Mouse (Mus musculus) heart, postnatal 0 days (tissue): ENCODE data around the gene Trappc6a. TPM values are rescaled to one million over a fixed set of nuclear protein-coding genes. Genes with fewer than 3 reads are reported as not detected.
A peak's percentile ranks its signal among the peaks of the same experiment; 100 is the strongest.

Source experiments
- ATAC-seq: fragments of 200-750 bp; cut with Nextera tagmentation; 2 replicates; pipeline ENCODE4 v1.8.0; 2017; ENCODE audit warnings: low read depth, moderate number of reproducible peaks, moderate library complexity; ENCODE audit not compliant: insufficient read depth
- DNase-seq: peaks from one replicate; pipeline ENCODE4 v3.0.0-alpha.2; 2016; ENCODE audit warnings: low spot score
- H3K27ac ChIP-seq: fragments of 300-500 bp; sonication (generic); 2 replicates; pipeline ENCODE4 v1.5.1; 2014; ENCODE audit warnings: low read depth, mild to moderate bottlenecking
- H3K27me3 ChIP-seq: fragments of 300-500 bp; sonication (generic); 2 replicates; pipeline ENCODE4 v1.6.1; 2014; ENCODE audit warnings: low read length, mixed read lengths; ENCODE audit not compliant: control insufficient read depth, insufficient read depth
- H3K36me3 ChIP-seq: fragments of 300-500 bp; sonication (generic); replicated peaks from 2 replicates; pipeline ENCODE4 v1.6.1; 2014; ENCODE audit warnings: low read length, mixed read lengths; ENCODE audit not compliant: control insufficient read depth, insufficient read depth
- H3K4me1 ChIP-seq: fragments of 300-500 bp; sonication (generic); 2 replicates; pipeline ENCODE4 v1.6.1; 2014; ENCODE audit warnings: antibody characterized with exemption; ENCODE audit not compliant: control insufficient read depth, insufficient read depth
- H3K4me2 ChIP-seq: fragments of 300-500 bp; sonication (generic); 2 replicates; pipeline ENCODE4 v1.6.1; 2014; ENCODE audit warnings: low read depth, mild to moderate bottlenecking, low read length, moderate library complexity
- H3K4me3 ChIP-seq: fragments of 300-500 bp; sonication (generic); 2 replicates; pipeline ENCODE4 v1.5.1; 2014; ENCODE audit warnings: low read depth, low read length
- H3K9ac ChIP-seq: fragments of 300-500 bp; sonication (generic); replicated peaks from 2 replicates; pipeline ENCODE4 v1.6.1; 2014; ENCODE audit warnings: low read depth, low read length, mixed read lengths
- H3K9me3 ChIP-seq: fragments of 300-500 bp; sonication (generic); replicated peaks from 2 replicates; pipeline ENCODE4 v1.6.1; 2016; ENCODE audit warnings: low read length; ENCODE audit not compliant: control insufficient read depth
- CTCF ChIP-seq: IDR thresholded peaks from 2 replicates; pipeline ENCODE4 v1.5.1; 2016; ENCODE audit warnings: antibody characterized with exemption, control low read depth, low read depth
- EP300 ChIP-seq: IDR thresholded peaks from 2 replicates; pipeline ENCODE4 v1.6.1; 2016; ENCODE audit warnings: antibody characterized with exemption, low read depth
- WGBS: fragments of 180-500 bp; shearing (Covaris S2); extraction: QIAGEN DNeasy Blood & Tissue Kit; methylation state at CpG from one replicate; pipeline ENCODE4 v1.1.7; 2014; 5-methylcytosine and 5-hydroxymethylcytosine counted together
- polyA plus RNA-seq: library from polyadenylated mRNA; unstranded; fragments of >200 nt; fragmentation: Nextera tagmentation; extraction: Ambion mirVana; gene quantifications from 2 replicates; pipeline ENCODE4 v1.2.1, GENCODE M21; 2015
- total RNA-seq: library from RNA; depleted of rRNA; stranded (reverse); fragments of >200 nt; gene quantifications from 2 replicates; pipeline ENCODE4 v1.2.3, GENCODE M21; 2014; ENCODE audit warnings: low replicate concordance; rRNA removed

Trappc6a gene
- 65.1 and 84.9 TPM in 2 replicates for total RNA-seq
- polyA plus RNA-seq, result 79.5 and 83.3 TPM in 2 replicates

- H3K27ac ChIP-seq, result peak within 1 kb of the TSS; percentile 76
- peak within 1 kb of the TSS; percentile 61 for H3K9ac ChIP-seq
- peak; percentile 2; the same call in 1 of the 2 replicates for TF ChIP-seq EP300
- no peak for TF ChIP-seq CTCF
- under 1% methylated on average over 56 of the region's 56 CpGs for WGBS
- H3K9me3 ChIP-seq, result no peaks in the 10 kb centered on the region
- peaks cover 17% of the 10 kb centered on the region; the same call in 1 of the 2 replicates for H3K4me1 ChIP-seq
- ATAC-seq (peak; percentile 95), DNase-seq (peak; percentile 93)
- H3K4me2 ChIP-seq, result peak within 1 kb of the TSS; percentile 76
- no peaks in the 10 kb centered on the region for H3K36me3 ChIP-seq
- no peaks in the 10 kb centered on the region for H3K27me3 ChIP-seq
- H3K4me3 ChIP-seq, result peak within 1 kb of the TSS; percentile 62
Observed at GRCm38 (mm10) chr7:19508150-19508923, at the start of gene Trappc6a, which contains the start of gene Bloc1s3. Trappc6a (plus strand) TSS chr7:19508395. Bloc1s3 (minus strand) TSS chr7:19508367.

- ATAC-seq (peak; percentile 89), DNase-seq (peak; percentile 86)
- H3K9me3 ChIP-seq, result no peaks in the 10 kb centered on the region
- H3K4me1 ChIP-seq, result peaks cover 14% of the 10 kb centered on the region
- H3K36me3 ChIP-seq, result no peaks in the 10 kb centered on the region; the same call in 1 of the 2 replicates
- H3K4me3 ChIP-seq, result peak within 1 kb of the TSS; percentile 79
- H3K4me2 ChIP-seq, result peak within 1 kb of the TSS; percentile 96
- peak within 1 kb of the TSS; percentile 69 for H3K27ac ChIP-seq
- WGBS, result under 1% methylated on average over 31 of the region's 42 CpGs
- 0 out of 2 replicates have a peak, but pooled peaks cover 3% of the 10 kb centered on the region for H3K27me3 ChIP-seq
- TF ChIP-seq CTCF (no peak), EP300 (no peak)
- H3K9ac ChIP-seq, result peak within 1 kb of the TSS; percentile 87
Observed at GRCm38 (mm10) chr7:19458591-19459111, 49.5 kb upstream of the Trappc6a start, which contains the start of gene Mark4. Mark4 (minus strand) TSS chr7:19458821.

GRCm38 (mm10) chr7:19459144-19459870, 48.9 kb upstream of the Trappc6a start:
- TF ChIP-seq EP300 (no peak), CTCF (no peak)
- no peaks in the 10 kb centered on the region for H3K36me3 ChIP-seq
- H3K4me2 ChIP-seq, result peak overlapping the region; percentile 96
- DNase-seq (no peak), ATAC-seq (no peak)
- peak overlapping the region; percentile 7; the same call in 1 of the 2 replicates for H3K27ac ChIP-seq
- H3K4me1 ChIP-seq, result peaks cover 14% of the 10 kb centered on the region
- H3K9me3 ChIP-seq, result no peaks in the 10 kb centered on the region
- H3K4me3 ChIP-seq, result peak overlapping the region; percentile 79
- H3K9ac ChIP-seq, result peak overlapping the region; percentile 87
- WGBS, result 15% methylated on average over 6 of the region's 6 CpGs
- 0 out of 2 replicates have a peak, but pooled peaks cover 3% of the 10 kb centered on the region for H3K27me3 ChIP-seq

GRCm38 (mm10) chr7:19460500-19460899, 47.7 kb upstream of the Trappc6a start:
- H3K27ac ChIP-seq, result no peak overlapping the region
- no peak overlapping the region for H3K9ac ChIP-seq
- H3K4me2 ChIP-seq, result no peak overlapping the region
- H3K4me3 ChIP-seq, result no peak overlapping the region
- ATAC-seq (no peak), DNase-seq (no peak)
- no peaks in the 10 kb centered on the region for H3K9me3 ChIP-seq
- H3K4me1 ChIP-seq, result peaks cover 14% of the 10 kb centered on the region
- no peaks in the 10 kb centered on the region for H3K36me3 ChIP-seq
- WGBS, result 87% methylated on average over 1 of the region's 1 CpGs
- TF ChIP-seq CTCF (no peak), EP300 (no peak)
- peaks cover 11% of the 10 kb centered on the region for H3K27me3 ChIP-seq

- DNase-seq (peak; percentile 44), ATAC-seq (no peak)
- no peak overlapping the region for H3K4me3 ChIP-seq
- no peak overlapping the region for H3K27ac ChIP-seq
- no peak overlapping the region for H3K9ac ChIP-seq
- H3K27me3 ChIP-seq, result peaks cover 12% of the 10 kb centered on the region
- H3K4me2 ChIP-seq, result no peak overlapping the region
- peaks cover 10% of the 10 kb centered on the region for H3K4me1 ChIP-seq
- TF ChIP-seq EP300 (no peak), CTCF (peak; percentile 83)
- H3K9me3 ChIP-seq, result no peaks in the 10 kb centered on the region
- WGBS, result 13% methylated on average over 6 of the region's 6 CpGs
- H3K36me3 ChIP-seq, result no peaks in the 10 kb centered on the region
Observed at GRCm38 (mm10) chr7:19461488-19461887, 46.7 kb upstream of the Trappc6a start.
